Mouse (Mus musculus) natural killer cell, adult 2 months (primary cell): ENCODE measurements around the gene Gna13.

Experiments used
- DNase-seq, 2 experiments: peaks; one replicate each; pipeline ENCODE4 v3.0.0; 2022; ENCODE audit warnings: low spot score in 2 of 2

The Gna13 gene

DNA sequence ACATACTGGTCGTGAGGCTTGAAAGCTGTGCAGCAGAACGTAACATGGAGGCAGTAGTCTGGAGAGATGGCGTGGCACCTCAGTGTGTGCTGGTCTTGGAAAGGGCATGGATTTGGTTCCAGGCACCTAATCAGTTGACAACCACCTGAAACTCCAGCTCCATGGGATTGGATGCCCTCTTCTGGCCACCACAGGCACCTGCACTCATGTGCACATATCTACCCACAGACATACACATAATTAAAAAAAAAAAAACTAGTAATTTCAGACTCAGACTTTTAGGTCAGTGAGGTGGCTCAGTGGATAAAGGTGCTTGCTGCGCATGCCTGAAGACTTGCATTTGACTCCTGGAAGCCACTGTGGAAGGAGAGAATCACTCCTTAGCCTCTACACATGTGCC is 59.6 kb downstream of the Gna13 start:
- no peak for DNase-seq

DNA sequence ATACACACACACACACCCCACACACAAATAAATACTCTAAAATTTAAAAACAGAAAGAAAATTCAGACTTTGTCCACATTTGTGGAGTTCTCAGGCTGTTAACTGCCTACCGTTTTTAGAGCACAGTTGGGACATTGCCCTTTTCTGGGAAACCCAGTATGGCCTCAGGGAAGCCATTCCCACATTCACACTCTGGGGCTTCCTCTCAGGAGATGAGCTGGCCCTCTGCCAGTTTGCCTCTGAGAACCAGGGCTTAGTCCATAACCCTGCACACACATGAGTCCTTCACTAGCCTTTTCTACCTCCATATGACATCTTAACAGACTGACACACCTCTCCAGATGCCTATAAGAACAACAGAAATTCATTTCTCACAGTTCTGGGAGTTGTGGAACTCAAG is 60.7 kb downstream of the Gna13 start:
- DNase-seq, result no peak

DNA sequence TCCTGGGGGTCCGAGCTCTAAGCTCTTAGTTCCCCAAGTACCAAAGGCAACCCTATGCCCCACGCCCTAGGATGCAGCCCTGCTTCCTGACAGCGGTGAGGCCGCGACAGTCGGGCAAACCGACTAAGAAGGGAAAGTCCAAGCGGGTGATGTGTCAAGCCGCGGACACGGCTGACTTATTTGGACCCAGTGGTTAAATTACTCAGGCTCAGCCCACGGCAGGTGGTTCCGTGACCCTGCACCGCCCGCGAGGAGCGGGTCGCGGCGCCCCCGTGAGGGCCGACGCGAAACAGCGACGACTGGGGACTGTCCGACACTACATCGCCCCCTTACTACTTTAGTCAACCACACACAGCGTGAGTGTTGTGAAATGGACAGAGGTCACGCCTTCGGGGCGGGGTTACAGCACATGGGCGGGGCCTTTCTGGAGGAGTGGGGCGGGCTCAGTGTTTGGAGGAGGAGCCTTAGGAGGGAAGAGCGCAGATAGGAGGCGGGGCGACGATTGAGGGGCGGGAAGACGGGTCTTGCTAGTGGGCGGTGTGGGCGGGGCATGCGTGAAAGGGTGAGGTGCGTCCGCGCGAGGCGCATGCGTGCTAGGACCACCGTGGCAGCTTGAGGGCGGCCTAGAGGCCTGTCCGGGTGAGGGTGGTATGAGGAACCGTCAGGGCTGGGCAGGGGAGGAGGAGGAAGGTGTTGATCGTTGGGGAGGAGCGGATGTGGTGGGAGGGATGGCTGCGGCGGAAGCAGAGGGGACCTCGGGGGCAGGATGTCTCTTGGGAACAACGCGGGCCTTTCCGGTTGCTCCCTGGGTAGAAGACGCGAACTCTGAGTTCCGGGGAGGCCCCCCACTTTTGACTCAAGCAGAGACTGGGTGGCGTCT is 63.0 kb downstream of the Gna13 start, which contains the start of gene Amz2:
Amz2 (plus strand) TSS at position 555 of the 880 bp plus-strand sequence.
- DNase-seq, result peak; percentile 100

DNA sequence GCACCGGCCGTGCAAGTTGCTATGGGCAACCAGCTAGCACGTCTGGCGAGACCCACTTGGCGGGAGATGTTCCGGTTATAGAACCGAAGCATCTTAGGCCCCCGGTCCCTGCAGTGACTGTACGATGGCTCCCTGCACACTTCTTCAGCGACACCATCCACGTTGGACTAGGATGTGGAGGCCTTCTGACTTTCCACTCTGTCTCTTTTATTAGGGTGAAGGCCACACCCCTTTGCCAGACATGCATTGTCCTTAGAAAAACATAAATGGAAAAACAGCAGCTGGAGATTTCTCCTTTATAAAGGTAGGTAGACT is 63.6 kb downstream of the Gna13 start:
- DNase-seq, result no peak

DNA sequence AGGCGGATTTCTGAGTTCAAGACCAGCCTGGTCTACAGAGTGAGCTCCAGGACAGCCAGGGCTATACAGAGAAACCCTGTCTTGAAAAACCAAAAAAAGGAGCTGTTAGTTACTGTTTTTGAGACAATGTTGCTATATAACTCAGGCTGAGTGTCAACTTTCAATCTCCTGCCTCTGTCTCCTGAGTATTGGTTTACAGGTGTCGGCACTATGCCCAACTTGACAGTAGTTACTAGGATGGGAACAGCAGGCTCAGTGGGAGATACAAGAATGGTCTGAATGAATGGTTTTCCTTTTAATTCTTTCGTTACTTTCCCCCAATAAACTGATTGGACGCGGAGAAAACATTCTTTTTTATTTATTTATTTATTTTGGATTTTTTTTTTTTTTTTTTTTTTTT is 64.7 kb downstream of the Gna13 start:
- DNase-seq, result no peak

DNA sequence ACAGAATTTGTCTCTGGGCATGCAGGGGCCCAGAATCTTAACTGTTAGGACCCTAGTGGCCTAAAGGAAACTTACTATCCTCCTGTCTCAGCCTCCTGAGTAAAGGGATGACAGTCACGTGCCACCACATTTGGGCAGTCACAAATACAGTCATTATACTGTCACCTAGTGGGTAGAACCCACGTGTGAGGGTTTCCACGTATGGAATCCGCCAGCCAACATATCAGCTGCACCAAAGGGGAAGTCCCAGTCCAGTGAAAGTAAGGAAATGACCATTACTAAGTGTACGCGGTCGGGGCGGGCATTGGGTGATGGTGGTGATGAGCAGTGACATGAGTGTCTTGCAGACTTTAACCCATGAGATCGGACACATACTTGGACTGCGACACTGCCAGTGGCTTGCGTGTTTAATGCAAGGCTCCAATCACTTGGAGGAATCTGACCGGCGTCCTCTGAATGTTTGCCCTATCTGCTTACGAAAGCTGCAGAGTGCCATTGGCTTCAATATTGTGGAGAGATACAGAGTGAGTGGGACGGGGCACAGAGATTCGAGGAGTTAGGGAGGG is 71.7 kb downstream of the Gna13 start:
- peak; percentile 54 to 75 for DNase-seq

DNA sequence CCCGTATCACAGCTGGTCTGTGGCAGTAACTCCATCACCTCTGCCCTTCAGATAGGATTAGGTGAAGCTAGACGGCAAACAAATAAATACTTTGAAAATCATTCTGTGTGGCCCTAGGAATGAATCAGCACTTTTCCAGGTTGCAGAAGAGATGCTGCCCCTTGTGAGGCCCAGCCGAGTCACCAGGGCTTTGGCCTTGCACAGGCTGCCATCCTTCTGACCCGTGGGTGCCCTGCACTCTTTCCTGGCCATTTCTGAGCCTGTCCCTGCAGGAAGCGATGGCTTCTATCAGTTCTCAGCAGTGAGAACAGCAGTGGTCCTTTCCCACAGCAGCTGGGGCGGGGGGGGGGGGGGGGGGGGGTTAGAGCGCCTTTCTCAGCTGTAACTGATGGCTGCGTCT is 74.3 kb downstream of the Gna13 start:
- DNase-seq, result no peak

DNA sequence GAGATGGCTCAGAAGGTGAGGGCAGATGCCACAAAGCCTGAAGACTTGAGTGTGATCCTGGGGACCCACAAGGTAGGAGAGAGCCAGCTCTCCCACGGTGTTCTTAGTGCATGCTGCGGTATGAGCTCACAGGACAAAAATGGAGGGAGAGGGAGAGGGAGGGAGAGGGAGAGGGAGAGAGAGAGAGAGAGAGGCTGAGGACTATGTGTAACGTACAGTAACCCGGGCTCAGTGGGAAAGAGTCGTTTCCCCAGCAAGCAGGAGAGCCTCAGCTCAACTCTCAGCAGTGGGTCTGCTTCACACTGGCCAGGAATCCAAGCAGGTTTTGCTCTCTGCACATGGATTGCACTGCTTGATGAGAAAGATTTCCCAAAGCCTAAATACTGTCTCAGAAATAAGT is 76.6 kb downstream of the Gna13 start:
- DNase-seq, result no peak

DNA sequence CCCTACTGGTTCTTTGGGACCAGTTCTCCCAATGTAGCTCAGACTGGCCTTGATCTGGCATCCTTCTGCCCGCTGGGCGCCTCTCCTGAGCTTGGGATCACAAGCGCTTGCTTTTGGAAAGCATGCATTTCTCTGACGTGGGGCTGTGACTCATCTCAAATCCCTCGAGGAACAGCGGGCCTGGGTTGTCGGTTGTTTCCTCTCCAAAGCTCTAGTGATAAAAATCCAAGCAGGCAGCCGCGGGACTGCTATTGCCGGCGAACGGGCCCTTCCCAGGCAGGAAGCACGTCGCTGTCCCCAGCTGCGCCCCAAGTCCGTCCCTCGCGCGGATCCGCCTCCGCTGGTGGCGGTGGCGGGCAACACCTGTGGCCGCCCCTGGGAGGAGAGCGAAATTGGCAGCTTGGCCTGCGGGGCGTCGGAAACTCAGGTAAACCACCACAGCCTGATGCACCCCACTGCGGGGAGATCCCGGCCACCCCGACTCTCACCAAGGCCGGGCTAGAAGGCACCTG is 77.3 kb downstream of the Gna13 start:
- DNase-seq, result peak; percentile 59 to 82

DNA sequence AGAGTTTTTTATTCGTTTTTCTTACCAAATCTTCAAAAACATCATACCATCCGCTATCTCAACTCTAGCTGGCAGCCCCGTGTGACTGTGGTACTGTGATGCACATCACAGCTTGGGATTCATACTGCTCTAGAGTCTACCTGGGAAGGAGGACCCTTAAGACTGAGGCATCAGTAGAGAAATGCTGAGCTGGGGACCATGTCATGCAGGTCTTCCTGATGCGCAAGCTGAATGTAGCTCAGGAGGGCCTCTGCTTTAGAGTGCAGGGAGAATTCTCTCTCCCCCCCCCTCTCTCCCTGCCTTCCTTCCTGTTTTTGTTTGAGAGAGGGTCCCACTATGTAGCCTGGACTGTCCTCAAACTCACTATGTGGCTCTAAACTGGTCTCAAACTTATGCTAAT is 78.0 kb downstream of the Gna13 start:
- no peak for DNase-seq

DNA sequence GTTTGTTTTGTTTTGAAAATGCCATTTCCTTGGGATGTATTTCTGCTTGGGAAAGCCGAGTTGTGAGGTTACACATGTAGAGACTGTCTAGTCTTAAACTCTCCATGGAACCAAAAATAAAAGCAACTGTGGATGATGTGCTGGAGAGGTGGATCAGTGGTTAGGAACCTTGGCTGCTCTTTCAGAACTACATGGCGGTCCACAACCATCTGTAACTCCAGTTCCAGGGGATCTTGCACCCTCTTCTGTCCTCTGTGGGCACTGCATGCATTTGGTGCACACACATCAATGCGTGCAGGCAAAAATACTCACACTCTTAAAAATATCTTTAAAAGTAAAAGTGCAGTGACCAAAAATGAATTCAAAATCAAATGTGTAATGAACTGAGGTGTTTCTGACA is 78.5 kb downstream of the Gna13 start:
- peak in 1 of 2 experiments; percentile 54 for DNase-seq

DNA sequence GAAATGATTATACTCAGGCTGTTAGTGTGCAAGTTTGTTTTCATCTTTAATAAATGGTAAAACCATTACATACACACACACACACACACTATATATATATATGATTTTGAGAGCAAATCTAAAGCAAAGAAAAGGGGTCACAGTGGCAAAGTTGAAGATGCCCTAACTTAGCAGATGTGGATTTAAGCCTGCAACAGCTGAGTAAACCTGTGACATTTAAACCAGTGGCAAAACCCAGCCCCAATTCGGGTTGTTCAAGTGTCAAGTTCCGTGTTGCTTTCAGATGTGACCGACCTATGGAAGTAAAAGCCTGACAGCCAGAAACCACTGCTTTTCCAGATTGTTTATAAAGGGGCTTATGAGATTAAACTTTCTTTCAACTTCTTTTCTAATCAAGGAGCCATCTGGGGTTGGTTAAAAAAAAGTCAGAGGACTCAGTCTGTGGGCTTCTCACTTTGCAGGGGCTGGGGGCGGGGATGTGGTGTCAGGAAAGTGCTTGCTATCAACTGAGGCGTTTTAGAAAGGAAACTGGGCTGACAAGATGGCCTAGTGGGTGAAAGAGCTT is 79.6 kb downstream of the Gna13 start:
- DNase-seq, result no peak

DNA sequence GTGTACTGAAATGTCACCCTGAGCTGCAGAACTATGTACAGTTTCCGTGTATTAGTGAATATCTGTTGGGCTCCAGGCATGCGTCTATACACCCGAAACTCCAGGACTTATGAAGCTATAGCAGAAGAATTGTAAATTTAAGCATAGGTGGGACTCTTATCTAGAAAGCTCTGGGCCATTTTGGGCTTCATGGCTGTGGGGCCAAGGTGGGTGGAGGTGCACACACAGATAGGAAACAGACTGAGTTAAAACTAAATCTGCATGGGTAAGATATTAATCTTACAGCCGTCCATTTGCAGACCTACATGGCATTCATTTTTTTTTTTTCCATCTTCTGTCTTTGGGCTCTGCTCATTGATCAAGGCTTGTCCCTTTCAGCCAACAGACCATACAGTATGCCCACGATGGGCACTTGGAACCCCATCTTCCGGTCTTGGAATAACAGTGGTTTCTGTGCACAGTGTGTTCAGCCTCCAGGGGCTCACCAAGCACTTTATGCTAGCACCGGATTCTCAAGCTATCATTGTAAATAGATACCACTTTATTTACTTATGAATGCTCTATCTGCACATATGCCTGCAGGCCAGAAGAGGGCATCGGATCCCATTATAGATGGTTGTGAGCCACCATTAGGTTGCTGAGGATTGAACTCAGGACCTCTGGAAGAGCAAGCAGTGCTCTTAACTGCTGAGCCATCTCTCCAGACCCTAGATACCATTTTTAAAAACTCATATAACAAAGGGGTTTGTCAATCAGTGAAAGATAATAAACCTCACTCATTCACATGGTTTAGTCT is 81.0 kb downstream of the Gna13 start:
- DNase-seq, result no peak

DNA sequence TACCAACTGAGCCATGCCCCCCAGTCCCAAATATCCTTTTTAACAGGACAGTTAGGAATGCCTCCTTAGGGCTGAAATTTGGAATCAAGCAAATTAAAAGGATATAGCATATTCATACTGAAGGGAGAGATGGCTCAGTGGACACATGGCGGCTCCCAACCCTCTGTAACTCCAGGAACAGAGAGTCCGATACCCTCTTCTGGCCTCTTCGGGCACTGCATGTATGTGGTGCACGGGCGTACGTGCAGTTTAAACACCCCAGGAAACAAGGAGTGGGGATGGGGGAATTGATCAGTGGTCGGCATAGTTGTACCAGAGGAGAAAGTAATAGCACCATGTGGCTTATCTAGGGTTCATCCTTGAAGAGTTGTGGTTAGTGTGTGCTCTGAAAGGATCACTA is 82.0 kb downstream of the Gna13 start:
- no peak for DNase-seq

DNA sequence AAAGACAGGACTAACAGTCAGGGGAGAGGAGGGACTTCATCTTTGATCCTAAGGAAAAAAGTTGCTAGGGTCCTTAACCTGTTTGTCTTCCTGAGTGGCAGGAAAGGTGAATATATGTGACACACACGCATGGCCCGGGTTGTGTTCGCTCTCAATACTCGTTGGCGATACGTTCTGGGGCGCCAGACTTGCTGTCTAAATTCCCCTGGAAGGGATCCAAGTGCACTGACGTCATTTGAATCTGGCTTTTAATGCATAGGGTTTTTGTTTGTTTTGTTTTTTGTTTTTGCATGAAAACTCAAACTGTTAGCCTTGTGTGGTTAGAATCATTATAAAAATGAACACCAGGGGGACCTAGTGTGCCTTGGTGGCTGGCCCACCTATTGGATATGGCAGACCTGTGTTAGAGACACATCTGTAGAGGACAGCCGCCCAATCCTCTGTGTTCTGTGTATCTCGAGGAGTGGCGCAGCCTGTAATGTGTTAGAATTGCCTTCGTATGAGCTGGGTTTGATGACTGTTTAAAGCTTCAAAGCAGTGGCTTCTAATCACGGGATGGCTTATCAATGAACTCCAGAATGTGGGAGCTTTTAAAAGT is 82.9 kb downstream of the Gna13 start:
- DNase-seq, result peak; percentile 37 to 44
